Mouse (Mus musculus): ENCODE data around the gene 0610009B22Rik. TPM values are rescaled to one million over a fixed set of nuclear protein-coding genes. Genes with fewer than 3 reads are reported as not detected.

The 0610009B22Rik gene
- polyA plus RNA-seq, 1 experiment from 2014 or later = 80.2 TPM

DNA sequence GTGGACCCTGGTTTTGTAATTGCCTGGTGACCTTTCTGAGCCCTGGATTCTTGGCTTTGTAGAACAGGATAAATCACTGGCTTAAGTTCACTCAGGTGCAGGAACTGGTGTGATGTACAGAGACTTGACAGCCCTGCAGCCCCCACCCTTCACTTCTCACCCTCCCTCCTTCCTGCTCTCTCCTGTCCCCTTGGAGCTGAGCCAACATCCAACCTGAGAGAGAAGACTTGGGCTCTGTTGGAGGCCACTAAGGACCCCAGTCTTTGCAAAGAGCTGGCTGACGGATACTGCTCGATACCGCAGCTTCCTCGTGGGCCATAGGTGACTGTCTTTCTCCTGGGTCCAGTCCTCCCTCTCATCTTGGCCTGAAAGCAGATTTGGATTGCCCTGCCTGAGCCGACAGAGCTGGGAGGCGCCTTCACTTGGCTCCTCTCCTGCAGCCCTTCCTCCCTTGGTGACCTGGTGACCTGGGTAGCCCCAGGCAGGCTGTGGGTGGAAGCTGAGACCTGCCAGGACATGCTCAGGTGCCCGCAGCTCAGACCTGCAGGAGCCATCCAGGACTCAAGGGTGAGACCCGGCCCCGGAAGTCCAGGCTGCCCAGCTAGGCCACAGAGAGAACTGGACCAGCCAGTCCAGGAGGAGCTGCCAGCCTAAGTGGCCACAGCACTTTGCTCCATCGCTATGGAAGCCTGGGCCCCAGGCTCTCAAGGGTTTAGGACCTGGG lies 31.7 kb downstream of the 0610009B22Rik start:
- peak overlapping the region; percentile 61 for H3K27ac ChIP-seq
- no peaks in the 10 kb centered on the region for H3K9me3 ChIP-seq (replicated peaks)
- H3K4me3 ChIP-seq = no peak overlapping the region
- peaks cover 19% of the 10 kb centered on the region for H3K4me1 ChIP-seq
- no peak for DNase-seq (ENCODE audit: low spot score)
- no peaks in the 10 kb centered on the region for H3K27me3 ChIP-seq (ENCODE audit: low read depth, poor library complexity, severe bottlenecking)
- peaks cover 9% of the 10 kb centered on the region; the same call in 1 of the 2 replicates for H3K36me3 ChIP-seq
- WGBS = 82% methylated on average over 10 of the region's 10 CpGs

DNA sequence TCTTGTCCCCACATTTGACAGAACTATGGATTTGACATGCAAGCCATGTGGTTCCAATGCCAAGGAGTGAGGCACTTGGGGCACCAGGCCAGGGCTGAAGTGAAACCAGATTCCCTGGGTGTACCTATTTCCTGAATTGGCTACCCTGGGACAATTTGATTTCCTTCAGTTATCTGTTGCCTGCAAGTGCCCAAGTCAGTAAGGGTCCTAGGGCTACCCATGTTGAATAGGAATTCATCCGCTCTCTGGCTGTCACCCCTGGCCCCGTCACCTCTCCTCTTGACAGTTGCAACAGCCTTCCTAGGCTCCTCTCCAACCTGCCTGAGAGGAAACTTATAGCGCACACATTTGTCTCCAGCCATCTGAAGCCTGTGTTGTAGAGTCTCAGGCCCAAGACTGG lies 33.8 kb downstream of the 0610009B22Rik start:
- no peak overlapping the region for H3K4me3 ChIP-seq
- no peak overlapping the region for H3K27ac ChIP-seq
- H3K36me3 ChIP-seq = peaks cover 9% of the 10 kb centered on the region; the same call in 1 of the 2 replicates
- 88% methylated on average over 3 of the region's 3 CpGs for WGBS
- H3K9me3 ChIP-seq (replicated peaks) = no peaks in the 10 kb centered on the region
- H3K4me1 ChIP-seq = peaks cover 34% of the 10 kb centered on the region
- no peaks in the 10 kb centered on the region for H3K27me3 ChIP-seq (ENCODE audit: low read depth, poor library complexity, severe bottlenecking)
- no peak for DNase-seq (ENCODE audit: low spot score)

DNA sequence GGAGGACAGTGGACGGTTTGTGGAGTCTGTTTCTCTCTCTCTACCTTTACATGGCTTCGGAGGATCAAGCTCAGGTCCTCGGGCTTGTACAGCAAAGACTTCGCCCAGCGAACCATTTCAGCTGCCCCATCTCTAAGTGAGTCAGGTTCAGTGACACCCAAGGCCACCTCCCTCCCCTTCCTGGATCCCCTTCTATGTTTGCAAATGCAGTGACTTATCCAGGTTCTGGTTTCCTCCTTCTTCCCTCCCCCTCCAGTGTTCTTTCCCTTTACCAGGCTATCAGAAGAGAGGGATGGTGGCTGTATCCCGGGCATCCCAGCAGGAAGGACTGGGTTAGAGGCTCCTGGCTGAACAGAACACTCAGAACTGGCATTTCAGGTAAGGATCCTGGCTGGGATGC lies 34.9 kb downstream of the 0610009B22Rik start:
- peaks cover 9% of the 10 kb centered on the region; the same call in 1 of the 2 replicates for H3K36me3 ChIP-seq
- 91% methylated on average over 6 of the region's 6 CpGs for WGBS
- no peak overlapping the region for H3K27ac ChIP-seq
- no peaks in the 10 kb centered on the region for H3K27me3 ChIP-seq (ENCODE audit: low read depth, poor library complexity, severe bottlenecking)
- DNase-seq (ENCODE audit: low spot score) = no peak
- peaks cover 38% of the 10 kb centered on the region for H3K4me1 ChIP-seq
- no peak overlapping the region for H3K4me3 ChIP-seq
- no peaks in the 10 kb centered on the region for H3K9me3 ChIP-seq (replicated peaks)

DNA sequence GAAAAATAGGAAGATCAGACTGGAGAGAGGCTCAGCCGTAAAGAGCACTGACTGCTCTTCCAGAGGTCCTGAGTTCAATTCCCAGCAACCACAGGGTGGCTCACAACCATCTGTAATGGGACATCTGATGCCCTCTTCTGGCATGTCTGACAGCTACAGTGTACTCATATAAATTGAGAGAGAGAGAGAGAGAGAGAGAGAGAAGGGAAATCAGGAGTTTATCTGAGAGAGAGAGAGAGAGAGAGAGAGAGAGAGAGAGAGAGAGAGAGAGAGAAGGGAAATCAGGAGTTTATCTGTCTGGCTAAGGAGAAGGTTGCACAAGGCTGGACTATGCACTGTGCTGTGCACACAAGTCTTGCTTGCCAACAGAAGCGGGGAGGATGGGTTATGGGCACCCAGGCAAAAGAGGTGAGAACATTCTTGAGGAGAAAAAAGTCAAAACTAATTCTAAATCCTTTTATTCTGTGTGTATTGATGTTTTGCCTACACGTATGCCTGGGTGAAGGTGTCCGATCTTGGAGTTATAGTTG lies 35.7 kb downstream of the 0610009B22Rik start:
- Histone ChIP-seq H3K9me3 (replicated peaks) (no peaks in the 10 kb centered on the region), H3K27me3 (ENCODE audit: low read depth, poor library complexity, severe bottlenecking) (no peaks in the 10 kb centered on the region), H3K4me3 (no peak overlapping the region), H3K4me1 (peaks cover 39% of the 10 kb centered on the region), H3K36me3 (peaks cover 9% of the 10 kb centered on the region; the same call in 1 of the 2 replicates), H3K27ac (no peak overlapping the region)
- no peak for DNase-seq (ENCODE audit: low spot score)
- 90% methylated on average over 4 of the region's 4 CpGs for WGBS

DNA sequence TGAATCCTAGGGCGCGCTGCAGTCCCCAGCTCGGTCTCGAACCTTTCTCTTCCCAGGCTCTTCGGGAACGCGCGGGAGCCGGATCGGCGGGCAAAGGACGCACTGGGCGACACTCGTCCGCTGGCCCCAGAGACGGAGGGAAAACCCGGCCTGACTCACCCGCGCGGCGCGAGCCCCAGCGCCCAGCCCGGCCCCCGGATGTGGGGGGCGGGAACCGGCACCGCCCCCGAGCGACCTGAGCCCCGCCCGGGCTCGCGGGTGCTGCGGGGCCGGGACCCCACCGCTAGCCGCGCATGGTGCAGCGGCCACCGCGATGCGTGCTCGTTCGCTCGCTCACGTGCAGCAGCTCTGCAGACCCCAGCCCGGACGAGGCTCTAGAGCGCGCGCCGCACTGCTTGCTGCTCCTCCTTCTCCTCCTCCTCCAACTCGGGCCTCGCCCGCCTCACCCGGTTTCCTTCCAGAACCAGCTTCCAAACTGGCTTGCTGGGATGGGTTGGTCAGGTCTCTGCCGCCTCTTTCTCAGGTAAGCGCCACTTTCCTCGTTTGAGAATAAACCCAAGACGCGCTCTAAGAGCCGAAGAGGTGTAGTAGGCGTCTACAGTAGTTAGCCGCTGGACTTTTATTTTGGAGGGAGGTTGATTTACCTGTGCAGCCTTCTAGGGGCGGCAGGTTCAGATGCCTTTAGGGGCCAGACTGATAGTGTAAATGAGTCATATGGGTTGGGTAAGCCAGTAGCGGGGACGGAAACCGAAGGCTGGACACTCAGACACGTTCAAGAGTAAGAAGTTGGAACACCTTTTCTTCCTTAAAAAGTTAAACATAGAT lies 37.8 kb downstream of the 0610009B22Rik start, which contains the start of the genes N4bp3 and D930048N14Rik:
Gene N4bp3, minus strand, starts transcription at position 152 of the 825 bp plus-strand sequence.
Gene D930048N14Rik, plus strand, starts transcription at position 264 of the 825 bp plus-strand sequence.
- H3K27ac ChIP-seq = peak within 1 kb of the TSS; percentile 87
- H3K4me1 ChIP-seq = peaks cover 54% of the 10 kb centered on the region
- 1% methylated on average over 68 of the region's 70 CpGs for WGBS
- no peaks in the 10 kb centered on the region for H3K9me3 ChIP-seq (replicated peaks)
- H3K4me3 ChIP-seq = peak within 1 kb of the TSS; percentile 73
- H3K36me3 ChIP-seq = peaks cover 5% of the 10 kb centered on the region; the same call in 1 of the 2 replicates
- peak; percentile 83 for DNase-seq (ENCODE audit: low spot score)
- H3K27me3 ChIP-seq (ENCODE audit: low read depth, poor library complexity, severe bottlenecking) = no peaks in the 10 kb centered on the region

DNA sequence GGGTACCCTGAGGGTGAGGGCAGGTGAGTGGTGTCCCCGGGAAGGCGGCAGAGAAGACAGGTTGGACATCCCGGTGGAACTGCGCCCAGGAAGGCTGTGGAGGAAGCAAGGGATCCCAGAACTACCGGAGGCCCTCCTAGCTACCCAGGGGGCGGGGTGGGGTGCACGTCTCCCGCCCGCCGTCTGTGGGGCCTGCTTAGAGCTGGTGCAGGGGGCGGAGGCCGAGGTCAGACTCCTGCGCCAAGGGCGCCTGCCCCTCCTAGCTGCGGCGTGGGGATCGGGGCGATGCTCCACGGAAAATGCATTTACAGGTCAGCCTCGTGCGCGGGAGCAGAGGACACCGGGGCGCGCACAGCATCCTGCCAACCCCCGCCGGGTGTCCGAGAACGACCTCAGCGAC lies 38.4 kb downstream of the 0610009B22Rik start:
- no peaks in the 10 kb centered on the region for H3K9me3 ChIP-seq (replicated peaks)
- peaks cover 59% of the 10 kb centered on the region for H3K4me1 ChIP-seq
- peak; percentile 44 for DNase-seq (ENCODE audit: low spot score)
- no peaks in the 10 kb centered on the region for H3K27me3 ChIP-seq (ENCODE audit: low read depth, poor library complexity, severe bottlenecking)
- WGBS = under 1% methylated on average over 30 of the region's 30 CpGs
- peaks cover 12% of the 10 kb centered on the region for H3K36me3 ChIP-seq
- H3K27ac ChIP-seq = peak overlapping the region; percentile 87
- H3K4me3 ChIP-seq = peak overlapping the region; percentile 73

DNA sequence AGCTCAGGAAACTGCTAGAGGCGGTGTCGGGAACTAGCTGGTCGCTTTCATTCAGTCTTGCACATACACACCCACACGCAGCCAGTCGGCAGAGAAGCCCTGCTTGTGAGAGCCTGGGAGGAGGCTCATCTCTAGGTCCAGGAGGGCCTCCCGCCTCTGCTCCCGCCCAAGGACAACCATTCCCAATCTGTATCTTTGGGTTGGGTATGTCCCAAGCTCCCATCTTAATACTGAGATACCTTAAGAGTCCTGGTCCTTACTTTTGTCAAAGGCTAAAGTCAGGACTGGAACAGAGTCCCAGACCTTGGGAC lies 38.8 kb downstream of the 0610009B22Rik start:
- H3K9me3 ChIP-seq (replicated peaks) = no peaks in the 10 kb centered on the region
- H3K4me3 ChIP-seq = peak overlapping the region; percentile 73
- H3K4me1 ChIP-seq = peaks cover 63% of the 10 kb centered on the region
- no peak for DNase-seq (ENCODE audit: low spot score)
- no peaks in the 10 kb centered on the region for H3K27me3 ChIP-seq (ENCODE audit: low read depth, poor library complexity, severe bottlenecking)
- 2% methylated on average over 7 of the region's 7 CpGs for WGBS
- H3K36me3 ChIP-seq = peaks cover 16% of the 10 kb centered on the region
- peak overlapping the region; percentile 87 for H3K27ac ChIP-seq

DNA sequence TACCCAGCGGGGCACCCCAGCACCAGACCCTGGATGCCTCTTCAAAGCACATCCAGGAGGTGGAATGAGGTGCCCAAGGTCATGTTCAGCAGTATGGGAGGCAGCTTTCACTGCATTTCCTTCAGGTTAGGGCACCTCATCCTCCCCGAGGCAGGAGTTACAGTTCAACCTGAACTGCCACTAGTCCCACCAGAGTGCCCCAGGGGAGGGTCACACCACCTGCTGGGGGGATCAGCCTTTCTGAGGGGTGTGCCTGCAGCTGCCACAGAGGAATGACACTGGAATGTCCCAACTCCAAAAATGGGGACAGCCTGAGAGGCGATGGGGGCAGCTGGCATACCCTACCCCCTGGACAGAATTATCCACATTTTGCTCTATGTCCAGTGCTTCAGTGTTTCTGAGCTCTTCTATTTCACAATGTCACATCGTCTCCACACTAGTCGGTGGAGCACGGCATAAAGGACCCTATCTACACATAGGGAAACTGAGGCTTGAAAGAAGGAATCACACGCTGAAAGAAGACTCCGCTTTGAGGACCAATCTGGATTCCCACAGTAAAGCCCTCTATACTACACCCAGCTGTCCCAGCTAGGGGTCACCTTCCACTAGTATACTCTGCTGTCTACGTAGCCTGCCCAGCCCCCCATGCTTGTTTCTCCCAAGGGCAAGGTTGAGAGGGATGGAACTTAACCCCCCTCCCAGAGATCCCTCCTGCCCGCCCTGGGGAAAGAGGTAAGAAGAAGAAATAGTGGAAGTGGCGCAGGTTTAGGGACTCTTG lies 39.4 kb downstream of the 0610009B22Rik start:
- DNase-seq (ENCODE audit: low spot score) = peak; percentile 47
- Histone ChIP-seq H3K4me1 (peaks cover 68% of the 10 kb centered on the region), H3K36me3 (peaks cover 19% of the 10 kb centered on the region), H3K27ac (peak overlapping the region; percentile 87), H3K9me3 (replicated peaks) (no peaks in the 10 kb centered on the region), H3K4me3 (peak overlapping the region; percentile 73), H3K27me3 (ENCODE audit: low read depth, poor library complexity, severe bottlenecking) (no peaks in the 10 kb centered on the region)
- 32% methylated on average over 11 of the region's 11 CpGs for WGBS

DNA sequence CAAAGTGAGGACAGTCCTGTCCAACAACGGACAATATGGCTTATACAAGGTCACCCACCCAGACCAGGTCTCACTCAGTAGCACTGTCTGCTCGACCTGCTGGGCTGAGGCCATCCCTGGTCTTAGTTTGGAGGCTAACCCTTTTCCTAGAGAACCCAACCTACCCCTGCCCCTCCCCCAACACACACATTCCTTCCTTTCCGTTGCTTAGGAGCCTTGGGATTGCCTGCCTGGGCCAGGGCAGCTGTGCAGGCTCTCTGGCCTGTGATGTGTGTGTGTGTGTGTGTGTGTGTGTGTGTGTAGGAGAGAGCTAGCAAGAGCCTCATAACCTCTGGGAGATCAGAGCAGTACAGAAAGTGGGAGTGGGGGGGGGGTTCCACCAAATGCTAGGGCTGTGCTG lies 40.1 kb downstream of the 0610009B22Rik start:
- no peaks in the 10 kb centered on the region for H3K27me3 ChIP-seq (ENCODE audit: low read depth, poor library complexity, severe bottlenecking)
- H3K36me3 ChIP-seq = peaks cover 27% of the 10 kb centered on the region
- no peaks in the 10 kb centered on the region for H3K9me3 ChIP-seq (replicated peaks)
- H3K4me1 ChIP-seq = peaks cover 75% of the 10 kb centered on the region
- 24% methylated on average over 3 of the region's 3 CpGs for WGBS
- DNase-seq (ENCODE audit: low spot score) = peak; percentile 70
- peak overlapping the region; percentile 73 for H3K4me3 ChIP-seq
- peak overlapping the region; percentile 87 for H3K27ac ChIP-seq

DNA sequence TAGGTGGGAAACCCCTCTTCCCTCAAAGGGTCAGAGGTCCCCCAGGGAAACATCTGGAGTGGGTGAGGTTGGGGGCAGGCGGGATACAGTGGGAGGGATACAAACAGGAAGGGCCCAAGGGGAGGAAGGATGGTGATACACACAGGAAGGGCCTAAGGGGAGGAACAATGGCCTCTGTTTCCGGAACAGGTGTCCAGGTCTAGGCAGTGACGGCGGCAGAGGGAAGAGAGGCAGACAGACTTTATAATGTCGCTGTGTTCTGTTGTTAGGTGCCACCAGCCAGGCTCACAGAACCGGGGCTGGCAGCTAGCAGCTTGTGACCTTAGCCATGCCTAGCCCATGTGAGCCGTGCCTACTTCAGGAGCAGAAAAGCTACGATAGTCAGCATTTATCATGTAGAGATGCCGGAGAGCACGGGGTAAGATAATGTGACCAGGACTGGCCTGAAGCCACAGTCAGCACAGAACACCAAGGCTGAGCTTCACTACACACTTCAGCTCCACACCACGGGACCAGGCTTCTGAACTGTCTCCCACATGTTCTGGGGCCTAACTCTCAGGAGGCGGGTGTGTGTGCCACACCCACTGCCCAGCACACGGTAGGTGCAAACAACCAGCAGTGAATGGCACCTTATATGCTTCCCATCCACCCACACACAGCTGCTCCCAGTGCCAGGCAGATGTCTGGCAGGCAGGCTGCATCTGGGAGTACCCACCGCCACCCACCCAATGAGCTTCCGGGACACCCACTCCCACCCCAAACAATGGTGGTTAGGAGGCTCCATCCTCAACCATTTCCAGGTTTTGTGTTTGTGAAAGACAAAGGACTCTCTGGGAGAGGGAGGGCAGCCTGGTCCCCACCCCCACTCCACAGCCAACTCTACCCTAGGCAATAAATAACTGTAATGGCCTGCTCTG lies 41.7 kb downstream of the 0610009B22Rik start:
- H3K9me3 ChIP-seq (replicated peaks) = no peaks in the 10 kb centered on the region
- no peaks in the 10 kb centered on the region for H3K27me3 ChIP-seq (ENCODE audit: low read depth, poor library complexity, severe bottlenecking)
- DNase-seq (ENCODE audit: low spot score) = no peak
- WGBS = 73% methylated on average over 15 of the region's 15 CpGs
- peaks cover 42% of the 10 kb centered on the region for H3K36me3 ChIP-seq
- H3K4me1 ChIP-seq = peaks cover 82% of the 10 kb centered on the region
- peak overlapping the region; percentile 9; the same call in 1 of the 2 replicates for H3K4me3 ChIP-seq
- H3K27ac ChIP-seq = peak overlapping the region; percentile 87

DNA sequence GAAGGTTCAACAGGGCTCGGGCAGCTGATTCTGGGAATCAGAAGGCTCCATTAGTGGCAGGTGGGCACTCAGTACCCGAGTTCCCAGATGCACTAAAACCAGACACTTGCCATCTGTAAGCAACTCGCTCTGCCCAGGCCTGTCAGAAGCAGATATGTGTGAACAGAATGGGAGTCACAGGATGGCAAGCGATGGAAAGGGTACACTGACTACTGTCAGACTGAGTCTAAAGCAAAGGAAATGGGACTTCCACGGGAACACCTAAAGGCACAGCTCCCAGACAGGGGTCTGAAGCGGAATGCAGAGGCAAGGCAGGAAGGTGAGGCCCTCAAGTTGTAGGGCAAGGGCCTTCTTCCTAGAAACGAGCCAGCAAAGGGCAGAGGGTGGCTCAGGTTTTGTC lies 42.4 kb downstream of the 0610009B22Rik start:
- H3K36me3 ChIP-seq = peaks cover 50% of the 10 kb centered on the region
- no peak for DNase-seq (ENCODE audit: low spot score)
- H3K4me1 ChIP-seq = peaks cover 81% of the 10 kb centered on the region
- H3K27me3 ChIP-seq (ENCODE audit: low read depth, poor library complexity, severe bottlenecking) = no peaks in the 10 kb centered on the region
- H3K9me3 ChIP-seq (replicated peaks) = no peaks in the 10 kb centered on the region
- peak overlapping the region; percentile 87 for H3K27ac ChIP-seq
- H3K4me3 ChIP-seq = 0 out of 2 replicates have a peak overlapping the region, but pooled peaks have one; percentile 2
- WGBS = 68% methylated on average over 7 of the region's 7 CpGs

Data from limb, embryonic 10.5 days (tissue).